Mouse (Mus musculus) cerebellum, adult 2 months (tissue): ENCODE data around the gene Rnf6.
"Not testable (repeated sequence)": the region's sequence is repeated elsewhere in the genome, so short reads cannot be mapped to it uniquely, and the experiment has no call there.

Experiments used
- CTCF ChIP-seq: fragments of 200-500 bp; IDR thresholded peaks from 2 replicates; pipeline ENCODE4 v1.5.1; 2011; ENCODE audit warnings: low read depth, mild to moderate bottlenecking, control low read depth, low read length, moderate library complexity, borderline replicate concordance; ENCODE audit not compliant: insufficient read depth
- POLR2A ChIP-seq: fragments of 200-500 bp; IDR thresholded peaks from 2 replicates; pipeline ENCODE4 v1.6.1; 2011; ENCODE audit warnings: low read length, control low read depth, borderline replicate concordance; ENCODE audit not compliant: insufficient read depth

DNA sequence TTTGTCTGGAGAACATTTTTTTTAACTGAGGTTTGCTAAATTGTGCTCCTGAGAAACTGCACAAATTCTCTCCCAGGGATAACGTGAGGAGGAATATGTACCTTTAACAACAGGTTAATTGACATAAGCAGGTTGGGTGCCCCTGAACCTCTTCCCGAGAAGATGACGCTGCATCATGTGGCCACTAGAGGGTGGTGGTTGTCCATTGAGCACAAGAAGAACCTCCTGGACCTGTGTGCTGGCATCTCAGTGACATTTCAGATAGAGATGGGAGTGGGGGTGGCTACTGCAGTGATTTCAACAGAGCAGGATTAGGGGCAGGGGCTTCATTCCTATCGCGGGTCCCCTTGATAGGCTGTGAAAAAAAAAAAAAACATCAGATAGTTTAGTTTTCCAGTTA is 33.9 kb downstream of the Rnf6 start:
- peak; percentile 79 for TF ChIP-seq CTCF
- TF ChIP-seq POLR2A, result not testable (repeated sequence)
